Mouse (Mus musculus): ENCODE measurements around the gene Gm21985.
"Not testable (repeated sequence)": the region's sequence is repeated elsewhere in the genome, so short reads cannot be mapped to it uniquely, and the experiment has no call there.

The Gm21985 gene

GRCm38 (mm10) chr2:112392689-112393088 lies 126.6 kb downstream of the Gm21985 start:
- DNase-seq (ENCODE audit: low spot score) = no peak

DNA sequence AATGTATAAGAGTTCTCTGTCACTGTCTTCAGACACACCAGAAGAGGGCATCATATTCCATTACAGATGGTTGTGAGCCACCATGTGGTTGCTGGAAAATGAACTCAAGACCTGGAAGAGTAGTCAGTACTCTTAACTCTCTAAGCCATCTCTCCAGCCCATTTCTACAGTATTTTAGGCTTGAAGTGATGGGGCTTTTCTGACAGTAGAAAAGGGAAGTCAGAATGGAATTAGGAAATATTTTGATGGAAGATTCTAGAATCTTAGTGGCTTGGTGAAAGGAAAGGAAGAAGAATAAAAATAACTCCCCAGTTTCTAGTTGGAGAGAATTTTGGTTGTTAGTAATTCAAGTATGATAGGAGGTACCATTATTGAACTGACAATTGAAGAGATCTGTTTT lies 127.8 kb downstream of the Gm21985 start:
- no peak for DNase-seq (ENCODE audit: low spot score)

GRCm38 (mm10) chr2:112396649-112397048 lies 130.5 kb downstream of the Gm21985 start:
- DNase-seq (ENCODE audit: low spot score) = no peak

DNA sequence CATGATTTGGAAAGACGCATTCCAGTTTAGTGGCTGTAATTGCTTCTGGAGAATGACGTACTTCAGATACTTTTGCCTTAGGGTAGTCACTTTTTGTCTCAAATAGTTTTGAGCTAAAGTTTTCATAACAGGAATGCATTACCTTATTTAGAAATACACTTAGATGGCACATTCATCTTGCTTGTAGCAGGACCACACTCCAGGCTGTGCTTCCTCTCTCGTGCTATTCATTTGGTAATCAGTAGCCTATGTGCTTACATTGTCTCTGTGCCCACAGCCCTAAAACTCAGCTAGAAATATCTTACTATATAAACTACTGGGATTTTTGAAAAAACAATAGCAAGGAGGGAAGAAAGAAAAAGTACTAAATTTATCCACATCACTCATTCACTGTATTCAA lies 140.9 kb downstream of the Gm21985 start:
- DNase-seq (ENCODE audit: low spot score) = no peak

DNA sequence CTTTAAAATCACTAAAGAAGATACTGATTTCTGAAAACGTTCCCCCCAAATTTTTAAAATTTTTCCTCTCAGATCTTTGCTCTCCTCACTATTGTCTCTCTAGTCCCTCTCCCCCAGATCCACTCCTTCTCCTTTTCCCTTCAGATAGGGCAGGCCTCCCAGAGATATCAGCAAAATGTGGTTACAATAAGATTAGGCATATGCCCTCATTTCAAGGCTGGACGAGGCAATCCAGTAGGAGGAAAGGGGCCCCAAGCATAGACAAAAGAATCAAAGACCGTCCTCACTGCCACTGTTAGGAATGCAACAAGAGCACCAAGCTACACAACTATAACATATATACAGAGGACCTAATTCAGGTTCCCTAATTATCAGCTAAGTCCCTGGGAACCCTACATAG lies 159.2 kb downstream of the Gm21985 start:
- no peak for DNase-seq (ENCODE audit: low spot score)

- DNase-seq (ENCODE audit: low spot score) = not testable (repeated sequence)
Measured at GRCm38 (mm10) chr2:112428534-112428933, 162.4 kb downstream of the Gm21985 start.

GRCm38 (mm10) chr2:112429665-112430064 lies 163.6 kb downstream of the Gm21985 start:
- no peak for DNase-seq (ENCODE audit: low spot score)

DNA sequence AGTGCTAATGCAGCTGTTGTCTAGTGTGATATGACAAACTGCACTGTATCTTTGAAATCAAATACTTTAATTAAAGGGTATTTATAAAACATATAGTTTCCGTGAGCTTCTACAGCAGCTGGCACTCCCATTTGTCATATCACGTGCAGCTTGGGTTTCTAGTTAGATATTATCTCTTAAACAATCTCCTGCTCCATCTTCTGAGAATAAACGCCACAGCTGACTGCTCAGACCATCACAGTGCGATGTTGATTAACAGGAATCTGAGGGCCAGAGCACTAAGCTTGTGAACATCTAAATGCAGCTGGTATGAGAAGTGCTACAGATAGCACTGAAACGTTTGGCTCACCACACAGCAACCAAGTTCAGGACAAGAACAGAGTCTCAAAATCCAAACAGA lies 164.3 kb downstream of the Gm21985 start:
- DNase-seq (ENCODE audit: low spot score) = no peak

- DNase-seq (ENCODE audit: low spot score) = no peak
Measured at GRCm38 (mm10) chr2:112432523-112432922, 166.4 kb downstream of the Gm21985 start.

DNA sequence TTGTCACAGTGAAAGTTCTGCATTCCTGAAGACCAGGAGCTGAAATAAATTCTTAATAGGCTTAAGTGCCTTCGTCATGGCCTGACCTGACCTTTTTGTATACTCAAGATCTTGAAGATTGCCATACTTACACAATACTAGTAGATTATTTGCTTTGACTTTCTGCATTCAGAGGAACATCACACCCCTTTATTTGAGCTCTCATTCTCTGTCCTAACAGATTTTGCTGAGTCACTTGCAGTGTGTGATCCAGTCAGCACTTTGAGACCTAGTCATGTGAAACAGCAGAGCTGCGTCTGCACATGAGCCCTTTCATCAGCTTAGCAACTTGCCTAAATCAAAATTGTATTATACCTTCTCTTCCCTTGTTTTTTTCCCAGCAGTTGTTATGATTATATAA lies 167.2 kb downstream of the Gm21985 start:
- peak; percentile 5 for DNase-seq (ENCODE audit: low spot score)

- no peak for DNase-seq (ENCODE audit: low spot score)
Measured at GRCm38 (mm10) chr2:112436292-112436691, 170.2 kb downstream of the Gm21985 start.

DNA sequence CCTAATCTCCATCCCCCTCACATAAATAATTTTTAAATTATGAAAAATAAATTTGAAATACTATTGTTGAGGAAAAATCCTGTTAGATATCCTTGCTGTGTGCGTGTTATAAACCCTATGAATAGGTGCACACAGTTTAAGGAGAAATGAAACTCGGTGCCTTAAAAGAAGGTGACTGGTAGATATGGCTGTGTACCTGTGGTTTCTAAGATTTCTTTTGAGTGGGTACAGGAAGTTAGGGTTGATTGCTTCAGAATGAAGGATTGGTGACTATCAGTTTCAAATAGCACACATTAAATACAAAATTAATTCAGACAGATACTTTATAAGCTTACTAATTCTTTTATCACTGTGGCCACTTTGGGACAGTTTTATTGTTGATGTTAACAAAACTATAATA lies 171.5 kb downstream of the Gm21985 start:
- no peak for DNase-seq (ENCODE audit: low spot score)

DNA sequence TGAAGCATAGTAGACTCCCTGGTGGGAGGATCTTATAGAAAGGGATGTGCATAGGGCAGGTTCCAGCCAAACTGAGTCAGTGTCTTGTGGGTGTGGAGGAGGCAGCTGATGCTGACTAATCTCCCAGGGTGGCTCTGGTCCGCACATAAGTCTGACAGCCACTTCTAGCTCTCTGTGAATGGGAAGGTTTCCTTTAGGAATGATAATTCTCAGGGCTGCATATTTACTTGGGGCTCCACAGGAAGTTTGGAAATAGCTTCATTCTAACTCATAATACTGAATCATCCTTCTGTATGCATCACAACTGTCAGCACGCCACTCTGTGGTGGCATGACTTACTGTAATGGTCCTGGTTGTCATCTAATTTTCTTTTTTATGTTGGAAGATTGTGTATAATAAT lies 177.4 kb downstream of the Gm21985 start:
- DNase-seq (ENCODE audit: low spot score) = no peak

GRCm38 (mm10) chr2:112445511-112445910 lies 179.4 kb downstream of the Gm21985 start:
- no peak for DNase-seq (ENCODE audit: low spot score)

DNA sequence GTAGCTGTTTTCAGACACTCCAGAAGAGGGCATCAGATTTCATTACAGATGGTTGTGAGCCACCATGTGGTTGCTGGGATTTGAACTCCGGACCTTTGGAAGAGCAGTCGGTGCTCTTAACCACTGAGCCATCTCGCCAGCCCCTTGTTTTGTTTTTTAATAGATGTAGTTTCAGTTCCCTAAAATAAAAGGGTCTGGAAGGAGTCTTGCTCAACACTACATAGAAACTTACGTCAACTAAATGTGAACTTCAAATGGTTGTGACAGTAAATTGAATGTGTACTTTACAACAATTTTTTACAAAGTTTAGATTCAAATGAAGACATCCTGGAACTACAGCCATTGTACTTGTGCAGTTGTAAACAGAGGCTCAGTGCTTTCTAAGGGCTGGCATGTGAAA lies 181.9 kb downstream of the Gm21985 start:
- DNase-seq (ENCODE audit: low spot score) = not testable (repeated sequence)

DNA sequence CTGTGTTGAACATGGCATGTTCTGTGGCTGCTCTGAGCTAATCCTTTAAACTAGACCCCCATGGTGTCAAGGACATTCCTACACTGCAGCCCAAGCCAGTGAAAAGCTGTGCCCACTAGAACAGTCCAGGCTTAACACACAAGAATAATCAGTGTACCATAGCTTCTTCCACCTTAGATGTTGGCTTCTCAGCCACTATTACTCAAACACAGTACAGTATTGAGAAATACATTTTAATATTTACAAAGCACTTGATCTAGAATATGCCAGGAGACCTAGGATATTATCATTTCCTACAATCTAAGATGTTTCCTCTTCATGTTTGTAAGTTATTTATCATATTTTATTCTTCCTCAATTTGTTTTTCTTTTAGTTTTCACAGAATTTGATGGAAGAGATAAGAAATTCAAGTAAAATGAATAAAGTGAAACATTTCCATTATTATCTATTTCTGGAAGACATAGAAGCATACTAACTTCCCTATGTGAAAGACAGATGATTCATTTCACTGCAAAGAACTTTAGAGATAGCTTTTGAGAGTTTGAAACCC lies 182.5 kb downstream of the Gm21985 start:
- no peak for DNase-seq (ENCODE audit: low spot score)

DNA sequence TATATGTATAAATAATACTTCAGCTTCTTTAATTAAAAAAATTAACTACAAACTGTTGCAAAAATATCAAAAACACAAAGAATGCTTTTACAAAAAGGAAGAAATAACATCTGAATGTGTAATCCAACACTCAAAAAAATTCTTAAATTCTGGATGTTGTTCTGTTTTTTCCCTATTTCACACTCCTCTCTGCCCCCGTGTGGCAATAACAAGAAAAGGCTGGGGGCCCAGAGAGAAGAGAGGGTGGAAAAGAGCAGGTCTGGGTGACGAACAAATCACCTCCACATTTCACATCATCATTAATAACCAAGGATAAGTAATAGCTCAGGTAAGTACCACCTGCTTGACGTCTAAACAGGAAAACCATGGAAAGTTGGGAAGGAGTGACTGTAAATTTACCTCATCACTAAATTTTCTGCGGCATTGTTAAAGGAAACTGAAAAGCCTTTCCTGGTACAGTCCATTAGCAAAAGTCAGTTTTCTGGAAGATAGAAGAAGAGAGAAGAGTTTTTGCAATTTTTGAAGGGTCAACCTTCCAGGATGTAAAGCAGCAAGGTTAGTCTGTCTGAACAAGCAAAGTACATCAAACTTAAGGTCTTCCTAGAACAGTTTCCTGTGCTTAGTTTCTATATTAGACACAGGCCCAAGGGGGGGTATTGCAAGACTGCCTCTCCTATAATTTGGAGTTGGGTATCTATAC lies 183.6 kb downstream of the Gm21985 start:
- no peak for DNase-seq (ENCODE audit: low spot score)

- not testable (repeated sequence) for DNase-seq (ENCODE audit: low spot score)
Measured at GRCm38 (mm10) chr2:112452513-112452912, 186.4 kb downstream of the Gm21985 start.

- DNase-seq (ENCODE audit: low spot score) = no peak
Measured at GRCm38 (mm10) chr2:112454125-112454861, 188.2 kb downstream of the Gm21985 start.

DNA sequence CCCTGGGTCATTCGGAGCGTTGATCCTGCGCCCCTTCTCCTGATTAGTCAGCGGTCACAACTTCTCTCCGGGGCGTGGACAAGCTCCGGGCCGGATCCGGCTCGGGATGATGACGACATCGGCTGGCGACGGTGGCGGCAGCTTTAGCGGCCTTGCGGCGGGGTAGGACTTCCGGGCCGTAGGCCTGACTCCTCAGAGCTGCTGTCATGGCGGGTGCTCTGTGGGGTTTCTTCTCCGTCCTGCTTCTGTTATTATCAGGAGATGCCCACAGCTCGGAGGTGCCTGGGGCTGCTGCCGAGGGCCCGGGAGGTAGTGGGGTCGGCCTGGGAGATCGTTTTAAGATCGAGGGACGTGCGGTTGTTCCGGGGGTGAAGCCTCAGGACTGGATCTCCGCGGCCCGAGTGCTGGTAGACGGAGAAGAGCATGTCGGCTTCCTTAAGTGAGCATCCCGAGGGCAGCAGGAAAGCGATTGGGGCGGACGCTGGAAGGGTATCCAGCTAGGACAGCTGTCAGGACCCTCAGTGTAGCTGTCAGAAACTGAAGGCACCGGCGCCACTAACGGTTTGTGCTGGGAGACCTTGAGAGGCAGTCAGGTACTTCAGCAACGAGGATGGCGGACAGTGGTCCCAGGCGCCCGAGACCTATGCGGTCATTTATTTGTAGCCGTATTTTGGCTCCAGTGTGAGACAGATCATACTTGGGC lies 188.9 kb downstream of the Gm21985 start, which contains the start of gene Emc7:
Gene Emc7, plus strand, starts transcription at position 136 of the 703 bp plus-strand sequence.
- peak; percentile 95 for DNase-seq (ENCODE audit: low spot score)
